Mouse (Mus musculus) forebrain, embryonic 16.5 days (tissue): ENCODE data around the gene Prrx1. TPM values are rescaled to one million over a fixed set of nuclear protein-coding genes. Genes with fewer than 3 reads are reported as not detected.

Experiments
- ATAC-seq: fragments of 200-750 bp; cut with Nextera tagmentation; 2 replicates; pipeline ENCODE4 v1.8.0; 2017; ENCODE audit warnings: mild to moderate bottlenecking, moderate library complexity
- H3K27ac ChIP-seq: fragments of 300-500 bp; sonication (generic); 2 replicates; pipeline ENCODE4 v1.5.1; 2014; ENCODE audit warnings: low read length, control low read depth
- H3K27me3 ChIP-seq: fragments of 300-500 bp; sonication (generic); replicated peaks from 2 replicates; pipeline ENCODE4 v1.6.1; 2014; ENCODE audit warnings: low read length; ENCODE audit not compliant: control insufficient read depth, insufficient read depth
- H3K36me3 ChIP-seq: fragments of 300-500 bp; sonication (generic); 2 replicates; pipeline ENCODE4 v1.6.1; 2014; ENCODE audit not compliant: control insufficient read depth, insufficient read depth
- H3K4me1 ChIP-seq: fragments of 300-500 bp; sonication (generic); replicated peaks from 2 replicates; pipeline ENCODE4 v1.6.1; 2014; ENCODE audit warnings: low read length; ENCODE audit not compliant: control insufficient read depth, insufficient read depth
- H3K4me2 ChIP-seq: fragments of 300-500 bp; sonication (generic); 2 replicates; pipeline ENCODE4 v1.6.1; 2014; ENCODE audit warnings: mild to moderate bottlenecking, low read length, control low read depth
- H3K4me3 ChIP-seq: fragments of 300-500 bp; sonication (generic); replicated peaks from 2 replicates; pipeline ENCODE4 v1.5.1; 2014; ENCODE audit warnings: mild to moderate bottlenecking, low read length, control low read depth
- H3K9ac ChIP-seq: fragments of 300-500 bp; sonication (generic); replicated peaks from 2 replicates; pipeline ENCODE4 v1.6.1; 2014; ENCODE audit warnings: low read depth, low read length, control low read depth
- H3K9me3 ChIP-seq: fragments of 300-500 bp; sonication (generic); 2 replicates; pipeline ENCODE4 v1.6.1; 2016; ENCODE audit warnings: low read length; ENCODE audit not compliant: control insufficient read depth
- WGBS: fragments of 180-500 bp; shearing (Covaris S2); extraction: QIAGEN DNeasy Blood & Tissue Kit; methylation state at CpG from one replicate; pipeline ENCODE4 v1.1.7; 2014; 5-methylcytosine and 5-hydroxymethylcytosine counted together
- polyA plus RNA-seq: library from polyadenylated mRNA; unstranded; fragments of >200 nt; fragmentation: Nextera tagmentation; extraction: Ambion mirVana; gene quantifications from 2 replicates; pipeline ENCODE4 v1.2.1, GENCODE M21; 2015

Gene Prrx1
- polyA plus RNA-seq, 1 experiment from 2014 or later, result 3.4 TPM

DNA sequence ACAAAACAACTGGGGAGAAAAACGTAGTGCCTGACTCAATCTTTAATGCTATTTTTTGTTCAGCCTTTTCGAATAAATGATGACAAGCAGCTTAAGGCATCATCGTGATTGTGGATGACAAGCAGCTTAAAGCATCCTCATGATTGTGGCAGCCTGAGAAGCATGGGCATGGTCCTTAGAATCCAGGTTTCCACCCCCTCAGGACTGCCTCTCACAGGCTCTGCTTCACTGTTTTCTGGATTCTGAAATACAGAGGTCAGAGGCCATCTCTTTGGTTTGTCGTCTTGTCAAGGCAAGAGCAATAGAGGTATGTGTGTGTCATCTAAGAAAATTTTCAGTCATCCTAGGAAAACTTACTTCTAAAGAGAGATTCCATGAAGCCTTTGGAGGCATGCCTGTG is 60.7 kb downstream of the Prrx1 start:
- ATAC-seq, result no peak

DNA sequence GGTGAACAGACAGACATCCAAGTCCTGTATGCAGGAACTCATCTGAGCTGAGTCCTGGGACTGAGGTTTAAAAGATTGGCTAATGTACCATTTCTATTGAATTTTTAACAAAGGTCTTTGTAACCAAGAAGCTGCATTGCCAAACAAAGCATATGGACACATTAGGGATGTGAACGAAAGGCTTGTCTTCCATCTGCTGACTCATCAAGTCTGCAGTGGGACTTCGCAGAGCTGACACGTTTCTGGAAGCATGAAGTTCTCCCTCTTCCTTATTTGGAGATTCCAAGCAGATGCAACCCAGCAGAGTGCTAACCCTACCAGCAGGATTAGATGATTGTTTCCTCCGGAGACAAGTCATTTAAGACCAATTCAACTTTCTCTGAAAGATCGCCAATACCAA is 61.2 kb downstream of the Prrx1 start:
- Histone ChIP-seq H3K9ac (no peak overlapping the region), H3K4me3 (no peak overlapping the region), H3K9me3 (no peaks in the 10 kb centered on the region), H3K36me3 (no peaks in the 10 kb centered on the region), H3K27ac (no peak overlapping the region), H3K27me3 (no peaks in the 10 kb centered on the region), H3K4me1 (peaks cover 3% of the 10 kb centered on the region; the same call in 1 of the 2 replicates), H3K4me2 (no peak overlapping the region)
- ATAC-seq, result peak; percentile 69
- WGBS, result 64% methylated on average over 5 of the region's 5 CpGs

More for the DNA sequence above, 60.7 kb downstream of the Prrx1 start:
- WGBS, result 84% methylated on average over 4 of the region's 4 CpGs
- peaks cover 6% of the 10 kb centered on the region; the same call in 1 of the 2 replicates for H3K4me1 ChIP-seq
- H3K27ac ChIP-seq, result no peak overlapping the region
- H3K9ac ChIP-seq, result no peak overlapping the region
- no peak overlapping the region for H3K4me2 ChIP-seq
- H3K9me3 ChIP-seq, result no peaks in the 10 kb centered on the region
- H3K36me3 ChIP-seq, result no peaks in the 10 kb centered on the region
- H3K27me3 ChIP-seq, result no peaks in the 10 kb centered on the region
- no peak overlapping the region for H3K4me3 ChIP-seq

GRCm38 (mm10) chr1:163251766-163252165 is 61.7 kb downstream of the Prrx1 start:
- Histone ChIP-seq H3K4me3 (no peak overlapping the region), H3K36me3 (no peaks in the 10 kb centered on the region), H3K9ac (no peak overlapping the region), H3K9me3 (no peaks in the 10 kb centered on the region), H3K27me3 (no peaks in the 10 kb centered on the region), H3K4me2 (no peak overlapping the region), H3K4me1 (0 out of 2 replicates have a peak, but pooled peaks cover 2% of the 10 kb centered on the region), H3K27ac (no peak overlapping the region)
- 94% methylated on average over 1 of the region's 1 CpGs for WGBS
- ATAC-seq, result no peak

GRCm38 (mm10) chr1:163238950-163239349 is 74.6 kb downstream of the Prrx1 start:
- 64% methylated on average over 4 of the region's 4 CpGs for WGBS
- Histone ChIP-seq H3K27ac (no peak overlapping the region), H3K9ac (no peak overlapping the region), H3K4me2 (no peak overlapping the region), H3K4me3 (no peak overlapping the region), H3K27me3 (no peaks in the 10 kb centered on the region), H3K4me1 (no peaks in the 10 kb centered on the region), H3K9me3 (no peaks in the 10 kb centered on the region), H3K36me3 (no peaks in the 10 kb centered on the region)
- ATAC-seq, result no peak

GRCm38 (mm10) chr1:163231230-163231629 is 82.3 kb downstream of the Prrx1 start:
- no peaks in the 10 kb centered on the region for H3K9me3 ChIP-seq
- H3K4me3 ChIP-seq, result no peak overlapping the region
- 78% methylated on average over 3 of the region's 3 CpGs for WGBS
- no peak overlapping the region for H3K27ac ChIP-seq
- H3K4me2 ChIP-seq, result no peak overlapping the region
- H3K9ac ChIP-seq, result no peak overlapping the region
- no peaks in the 10 kb centered on the region for H3K4me1 ChIP-seq
- H3K36me3 ChIP-seq, result no peaks in the 10 kb centered on the region
- no peaks in the 10 kb centered on the region for H3K27me3 ChIP-seq
- ATAC-seq, result no peak

GRCm38 (mm10) chr1:163226271-163226670 is 87.2 kb downstream of the Prrx1 start:
- Histone ChIP-seq H3K9me3 (no peaks in the 10 kb centered on the region), H3K27ac (no peak overlapping the region)
- 93% methylated on average over 4 of the region's 4 CpGs for WGBS

GRCm38 (mm10) chr1:163221767-163222166 is 91.7 kb downstream of the Prrx1 start:
- H3K9me3 ChIP-seq, result no peaks in the 10 kb centered on the region
- no peak overlapping the region for H3K4me3 ChIP-seq
- ATAC-seq, result no peak
- H3K27ac ChIP-seq, result no peak overlapping the region
- H3K27me3 ChIP-seq, result no peaks in the 10 kb centered on the region
- H3K9ac ChIP-seq, result no peak overlapping the region
- 94% methylated on average over 1 of the region's 1 CpGs for WGBS
- H3K4me1 ChIP-seq, result no peaks in the 10 kb centered on the region
- H3K4me2 ChIP-seq, result no peak overlapping the region
- H3K36me3 ChIP-seq, result no peaks in the 10 kb centered on the region

More at GRCm38 (mm10) chr1:163226271-163226670, 87.2 kb downstream of the Prrx1 start:
- H3K36me3 ChIP-seq, result no peaks in the 10 kb centered on the region
- no peak for ATAC-seq
- H3K9ac ChIP-seq, result no peak overlapping the region
- no peaks in the 10 kb centered on the region for H3K4me1 ChIP-seq
- no peaks in the 10 kb centered on the region for H3K27me3 ChIP-seq
- H3K4me2 ChIP-seq, result no peak overlapping the region
- H3K4me3 ChIP-seq, result no peak overlapping the region

GRCm38 (mm10) chr1:163208919-163209867 is 104.3 kb downstream of the Prrx1 start:
- no peak for ATAC-seq
- H3K36me3 ChIP-seq, result no peaks in the 10 kb centered on the region
- H3K9me3 ChIP-seq, result no peaks in the 10 kb centered on the region
- H3K4me1 ChIP-seq, result no peaks in the 10 kb centered on the region
- no peak overlapping the region for H3K27ac ChIP-seq
- no peak overlapping the region for H3K9ac ChIP-seq
- H3K4me3 ChIP-seq, result no peak overlapping the region
- WGBS, result 66% methylated on average over 14 of the region's 14 CpGs
- H3K4me2 ChIP-seq, result no peak overlapping the region
- no peaks in the 10 kb centered on the region for H3K27me3 ChIP-seq

DNA sequence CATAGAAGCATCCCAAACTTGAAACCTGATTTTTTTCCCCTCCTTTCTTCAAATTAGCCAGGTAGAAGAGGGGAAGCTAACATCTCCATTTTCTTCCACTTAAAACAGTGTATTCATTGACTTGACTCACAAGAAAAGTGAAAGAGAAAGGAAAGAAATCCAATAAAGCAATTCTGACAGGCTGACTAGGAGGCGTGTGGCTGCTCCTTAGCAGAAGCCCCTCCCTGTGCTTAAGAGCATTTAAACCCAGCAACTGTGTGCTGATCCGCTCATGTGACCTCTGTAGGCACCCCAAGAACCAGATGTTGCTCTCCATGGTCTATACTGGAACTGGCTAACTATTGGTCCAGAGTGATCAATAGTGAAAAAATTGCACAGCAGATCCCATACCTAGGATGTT is 114.7 kb downstream of the Prrx1 start:
- H3K9me3 ChIP-seq, result no peaks in the 10 kb centered on the region
- no peak overlapping the region for H3K9ac ChIP-seq
- no peaks in the 10 kb centered on the region for H3K36me3 ChIP-seq
- no peak for ATAC-seq
- H3K4me1 ChIP-seq, result no peaks in the 10 kb centered on the region
- H3K27ac ChIP-seq, result no peak overlapping the region
- H3K4me2 ChIP-seq, result no peak overlapping the region
- no peak overlapping the region for H3K4me3 ChIP-seq
- WGBS, result 57% methylated on average over 2 of the region's 2 CpGs
- H3K27me3 ChIP-seq, result no peaks in the 10 kb centered on the region
